ENCODE assay signal across 11 mouse cellular contexts in genomic region chr8:122143231-122143630, GRCm38 (mm10).
DNase-seq lines count a peak whose midpoint lies in the region.
"Had no signal": no experiment of that assay in that cellular context is flagged by ENCODE, and none has a peak within 500 bp of the region (broad histone marks: within the 10 kb centered on the region; RNA-seq: fewer than 3 reads in every experiment).

No protein-coding gene starts in this region.

- DNase-seq in cerebellum, adult 9-11 months, result peak; percentile 46
- no peak for DNase-seq in cerebellum, adult 11 months
- peak; percentile 30 for DNase-seq in layer of hippocampus, adult 11-12 months (ENCODE audit: low spot score)
- DNase-seq in layer of hippocampus, adult 8-10 months (ENCODE audit: low spot score in 2 of 2), result no peak
- peak; percentile 19 for DNase-seq in retina, postnatal 1 day
- no peak for DNase-seq in retina, embryonic 14.5 days (ENCODE audit: low spot score)
- no peak for DNase-seq in thymus, postnatal 10 days (ENCODE audit: low spot score in 2 of 2)
- DNase-seq in adrenal gland, postnatal 14 days, result no peak
- DNase-seq: kidney, adult 8-10 months; midbrain, embryonic 14.5 days; thymus, adult 2 months had no signal

Comparison
In these comparisons a context has a peak if more than half of its experiments do, and no peak if none do; other contexts are left out.
1. DNase-seq: peak in cerebellum, adult 9-11 months (single experiment), layer of hippocampus, adult 11-12 months (single experiment) and retina, postnatal 1 day (single experiment); none in cerebellum, adult 11 months (single experiment), layer of hippocampus, adult 8-10 months (0 of 2), retina, embryonic 14.5 days (single experiment), thymus, postnatal 10 days (0 of 2) and adrenal gland, postnatal 14 days (single experiment).